Mouse (Mus musculus) C2C12 (cell line): Measurements from ENCODE around the gene Ttyh1.

ENCODE experiments used
- CTCF ChIP-seq: IDR thresholded peaks from one replicate; pipeline ENCODE4 v1.5.1; 2011; ENCODE audit not compliant: control insufficient read depth, insufficient read depth, insufficient read length
- MAX ChIP-seq: IDR thresholded peaks from one replicate; pipeline ENCODE4 v1.6.1; 2011; ENCODE audit warnings: mild to moderate bottlenecking, control low read depth
- MYOG ChIP-seq: IDR thresholded peaks from one replicate; pipeline ENCODE4 v1.6.1; 2011; ENCODE audit not compliant: control insufficient read depth, insufficient read length; ENCODE audit errors: extremely low read depth
- USF1 ChIP-seq: IDR thresholded peaks from one replicate; pipeline ENCODE4 v1.6.1; 2011; ENCODE audit warnings: low read depth, mild to moderate bottlenecking, control low read depth, moderate library complexity

GRCm38 (mm10) chr7:4119976-4120921 lies 1.0 kb downstream of the Ttyh1 start:
- TF ChIP-seq CTCF, result no peak
- TF ChIP-seq USF1, result no peak
- TF ChIP-seq MYOG, result no peak
- TF ChIP-seq MAX, result no peak
